Mouse (Mus musculus): ENCODE results near the gene Ugt1a10.

DNA sequence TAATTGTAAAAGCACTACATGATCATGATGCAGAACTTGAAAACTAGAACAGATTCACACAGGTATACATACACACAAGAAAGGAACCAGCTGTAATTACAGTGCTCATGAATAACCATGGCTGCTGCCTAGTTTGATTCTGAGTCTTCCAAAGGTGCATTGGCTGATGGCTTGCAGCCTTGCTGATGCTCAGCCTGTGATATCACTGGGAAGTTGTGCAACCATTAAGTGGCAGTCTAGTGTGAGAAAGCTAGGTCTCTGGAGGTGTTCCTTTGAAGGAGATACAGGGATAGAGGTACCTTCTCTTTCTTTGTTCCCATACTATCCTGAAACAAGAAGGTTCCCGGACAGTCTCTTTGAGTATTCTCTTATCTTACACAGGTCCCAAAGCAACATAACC lies 163.9 kb downstream of the Ugt1a10 start:
- TF ChIP-seq CTCF (IDR thresholded peaks at IDR 0.05; ENCODE audit: low read depth) (no peak), EP300 (IDR thresholded peaks at IDR 0.05; ENCODE audit: low read depth) (no peak)
